Comparison of ENCODE assay signal across 8 mouse cellular contexts in genomic region chr5:106990639-106991299, GRCm38 (mm10). TPM values are rescaled to one million over a fixed set of nuclear protein-coding genes. Genes with fewer than 3 reads are reported as not detected.
DNase-seq lines count a peak whose midpoint lies in the region; ATAC-seq and TF ChIP-seq lines count a peak whose summit lies in the region.

No protein-coding gene starts in this region.

- dilution Hi-C loops in CH12.LX (cut with MboI; ENCODE audit: extremely low pct_ligation_motif_present, extremely low pct_unique_long_range_greater_than_20kb, low sequenced_read_pairs), result no loop called here

- H3K9ac ChIP-seq in CH12.LX (ENCODE audit: insufficient read depth, low read depth), result no peak overlapping the region
- H3K9ac ChIP-seq in embryonic facial prominence, embryonic 11.5 days (replicated peaks; ENCODE audit: low read length), result no peak overlapping the region
- no peak overlapping the region for H3K9ac ChIP-seq in heart, embryonic 16.5 days (ENCODE audit: low read length)
- H3K9ac ChIP-seq in liver, postnatal 0 days (replicated peaks), result no peak overlapping the region
- no peak overlapping the region for H3K9ac ChIP-seq in neural tube, embryonic 15.5 days (replicated peaks)

- DNase-seq in CH12.LX (ENCODE audit: extremely low read depth), result no peak
- peak; percentile 78 for DNase-seq in adrenal gland, adult 2 months
- DNase-seq in embryonic facial prominence, embryonic 11.5 days (ENCODE audit: low spot score), result peak; percentile 81
- peak; percentile 73 for DNase-seq in kidney, postnatal 14 days
- DNase-seq in liver, postnatal 0 days, result peak; percentile 65
- peak; percentile 58 for DNase-seq in thymus, postnatal 4 days

- H3K36me3 ChIP-seq in CH12.LX (replicated peaks in 1 of 2; ENCODE audit: control insufficient read depth in 1 of 2, insufficient read depth in 1 of 2, low read length in 1 of 2), result peaks cover 2 to 12% of the 10 kb centered on the region in 2 experiments
- H3K36me3 ChIP-seq in embryonic facial prominence, embryonic 11.5 days (replicated peaks; ENCODE audit: control insufficient read depth, insufficient read depth, low read depth, low read length), result no peaks in the 10 kb centered on the region
- no peaks in the 10 kb centered on the region for H3K36me3 ChIP-seq in heart, embryonic 16.5 days (ENCODE audit: control insufficient read depth, insufficient read depth)
- H3K36me3 ChIP-seq in liver, postnatal 0 days (replicated peaks; ENCODE audit: insufficient read depth, low read length), result no peaks in the 10 kb centered on the region
- no peaks in the 10 kb centered on the region for H3K36me3 ChIP-seq in neural tube, embryonic 15.5 days

- no peaks in the 10 kb centered on the region for H3K79me2 ChIP-seq in CH12.LX (replicated peaks; ENCODE audit: control insufficient read depth, extremely low read depth, insufficient read depth, poor library complexity, severe bottlenecking)

- ATAC-seq in embryonic facial prominence, embryonic 11.5 days (replicated peaks; ENCODE audit: insufficient number of reproducible peaks, low FRiP score, low TSS enrichment, low read depth), result peak; percentile 60; the same call in 1 of the 2 replicates
- ATAC-seq in heart, embryonic 16.5 days (replicated peaks; ENCODE audit: extremely low read depth, insufficient read depth, low FRiP score), result peak; percentile 38; the same call in 1 of the 2 replicates
- peak; percentile 53; the same call in 1 of the 2 replicates for ATAC-seq in liver, postnatal 0 days
- peak; percentile 70 for ATAC-seq in neural tube, embryonic 15.5 days (ENCODE audit: low FRiP score)

- peak in 1 of 2 experiments; percentile 85; a peak in 2 of 4 replicates for TF ChIP-seq CTCF in CH12.LX (conservative IDR thresholded peaks at IDR 0.05 in 1 of 2, IDR thresholded peaks at IDR 0.05 in 1 of 2; ENCODE audit: low read depth in 2 of 2, low read length in 2 of 2)
- TF ChIP-seq CTCF in liver, postnatal 0 days (IDR thresholded peaks at IDR 0.05; ENCODE audit: low read depth), result peak; percentile 83

- in situ Hi-C loops in CH12.LX (cut with MboI; ENCODE audit: low pct_ligation_motif_present, low pct_unique_long_range_greater_than_20kb, low sequenced_read_pairs), result loop anchor here (10.0 to 25.0 kb wide), 2 partner anchors 294 to 522 kb away; partner anchors contain the start of genes Gm42669 and Tgfbr3

- no peak overlapping the region for H3K4me3 ChIP-seq in CH12.LX (replicated peaks in 1 of 3; ENCODE audit: low read depth in 2 of 3, low read length in 2 of 3, poor library complexity in 1 of 3)
- no peak overlapping the region for H3K4me3 ChIP-seq in embryonic facial prominence, embryonic 11.5 days (ENCODE audit: low read depth, low read length)
- H3K4me3 ChIP-seq in heart, embryonic 16.5 days (ENCODE audit: low read length), result peak overlapping the region; percentile 31
- H3K4me3 ChIP-seq in liver, postnatal 0 days (ENCODE audit: low read depth, low read length), result no peak overlapping the region
- H3K4me3 ChIP-seq in neural tube, embryonic 15.5 days (replicated peaks), result no peak overlapping the region

- H3K4me1 ChIP-seq in CH12.LX (ENCODE audit: control insufficient read depth in 1 of 2, insufficient read depth in 2 of 2), result peaks cover 0 to 9% of the 10 kb centered on the region in 2 experiments; a peak in 2 of 4 replicates
- no peaks in the 10 kb centered on the region for H3K4me1 ChIP-seq in embryonic facial prominence, embryonic 11.5 days (ENCODE audit: control insufficient read depth, insufficient read depth, low read length)
- H3K4me1 ChIP-seq in heart, embryonic 16.5 days (ENCODE audit: control insufficient read depth, insufficient read depth, low read length), result peaks cover 17% of the 10 kb centered on the region
- H3K4me1 ChIP-seq in liver, postnatal 0 days (ENCODE audit: insufficient read depth), result peaks cover 10% of the 10 kb centered on the region; the same call in 1 of the 2 replicates
- peaks cover 6% of the 10 kb centered on the region; the same call in 1 of the 2 replicates for H3K4me1 ChIP-seq in neural tube, embryonic 15.5 days

- no peak for TF ChIP-seq EP300 in CH12.LX (IDR thresholded peaks at IDR 0.05; ENCODE audit: low read length)
- TF ChIP-seq EP300 in liver, postnatal 0 days (IDR thresholded peaks at IDR 0.05; ENCODE audit: low read depth), result no peak

- 36% methylated on average over 14 of the region's 14 CpGs for WGBS in embryonic facial prominence, embryonic 11.5 days
- 20% methylated on average over 14 of the region's 14 CpGs for WGBS in heart, embryonic 16.5 days
- 18% methylated on average over 14 of the region's 14 CpGs for WGBS in liver, postnatal 0 days (ENCODE audit: insufficient replicate concordance)
- WGBS in neural tube, embryonic 15.5 days, result 47% methylated on average over 14 of the region's 14 CpGs

- peak overlapping the region; percentile 32; the same call in 1 of the 2 replicates for H3K4me2 ChIP-seq in CH12.LX (ENCODE audit: insufficient read depth, low read depth, poor library complexity, severe bottlenecking)
- H3K4me2 ChIP-seq in embryonic facial prominence, embryonic 11.5 days (ENCODE audit: low read depth, low read length), result no peak overlapping the region
- H3K4me2 ChIP-seq in heart, embryonic 16.5 days (ENCODE audit: low read depth, low read length), result peak overlapping the region; percentile 53
- peak overlapping the region; percentile 39 for H3K4me2 ChIP-seq in liver, postnatal 0 days (ENCODE audit: low read depth, low read length)
- H3K4me2 ChIP-seq in neural tube, embryonic 15.5 days, result no peak overlapping the region

- no peaks in the 10 kb centered on the region for H3K27me3 ChIP-seq in CH12.LX (replicated peaks)
- no peaks in the 10 kb centered on the region for H3K27me3 ChIP-seq in embryonic facial prominence, embryonic 11.5 days (ENCODE audit: control insufficient read depth, insufficient read depth, low read length)
- no peaks in the 10 kb centered on the region for H3K27me3 ChIP-seq in heart, embryonic 16.5 days (ENCODE audit: control insufficient read depth, insufficient read depth, low read length)
- H3K27me3 ChIP-seq in liver, postnatal 0 days (ENCODE audit: insufficient read depth, low read length), result no peaks in the 10 kb centered on the region
- H3K27me3 ChIP-seq in neural tube, embryonic 15.5 days (replicated peaks), result peaks cover 2% of the 10 kb centered on the region; the same call in 1 of the 2 replicates

- H3K9me3 ChIP-seq in CH12.LX (replicated peaks; ENCODE audit: low read length), result no peaks in the 10 kb centered on the region
- H3K9me3 ChIP-seq in embryonic facial prominence, embryonic 11.5 days (replicated peaks; ENCODE audit: control insufficient read depth, low read length), result no peaks in the 10 kb centered on the region
- no peaks in the 10 kb centered on the region for H3K9me3 ChIP-seq in heart, embryonic 16.5 days (replicated peaks; ENCODE audit: control insufficient read depth, low read length)
- no peaks in the 10 kb centered on the region for H3K9me3 ChIP-seq in liver, postnatal 0 days (ENCODE audit: low read length)
- no peaks in the 10 kb centered on the region for H3K9me3 ChIP-seq in neural tube, embryonic 15.5 days (replicated peaks)

- no peak overlapping the region for H3K27ac ChIP-seq in CH12.LX (ENCODE audit: insufficient read depth, low read depth)
- H3K27ac ChIP-seq in embryonic facial prominence, embryonic 11.5 days (replicated peaks; ENCODE audit: low read depth, low read length), result no peak overlapping the region
- H3K27ac ChIP-seq in heart, embryonic 16.5 days (ENCODE audit: low read length), result no peak overlapping the region
- peak overlapping the region; percentile 48 for H3K27ac ChIP-seq in liver, postnatal 0 days (ENCODE audit: low read depth)
- no peak overlapping the region for H3K27ac ChIP-seq in neural tube, embryonic 15.5 days (replicated peaks)

- TF ChIP-seq RAD21 in CH12.LX (IDR thresholded peaks at IDR 0.05; ENCODE audit: low read depth, low read length), result peak; percentile 89

- no peak for TF ChIP-seq POLR2A in CH12.LX (IDR thresholded peaks at IDR 0.05; ENCODE audit: low read depth, low read length)

TF ChIP-seq in CH12.LX, 34 proteins besides CTCF, POLR2A, EP300 and RAD21:
- no peak for TF ChIP-seq MAX (IDR thresholded peaks at IDR 0.05; ENCODE audit: low read length)
- peak; percentile 91 for TF ChIP-seq SMC3 (IDR thresholded peaks at IDR 0.05; ENCODE audit: low read depth, low read length)
- TF ChIP-seq ZC3H11A (IDR thresholded peaks at IDR 0.05; ENCODE audit: low read depth, low read length), result peak; percentile 55; the same call in 1 of the 2 replicates

RNA-seq across cellular contexts. Expression of gene Cdc7, which starts 26.6 kb away (rescaled TPM):
- total RNA-seq in CH12.LX (2012; rRNA removed), result 25.4 and 25.7 TPM in 2 replicates
- total RNA-seq in CH12.LX (2014; rRNA removed), result 42.6 and 46.5 TPM in 2 replicates
- 27.4 and 27.8 TPM in 2 replicates for polyA plus RNA-seq in CH12.LX (2012; ENCODE audit: insufficient read length, low read depth)
- 1 to 10 TPM; 2.3 to 2.9 TPM for total RNA-seq in adrenal gland, adult 2 months (2021)
- polyA plus RNA-seq in adrenal gland, adult 2 months (2012; rRNA removed), result 2.6 and 3.3 TPM in 2 replicates
- 69.0 and 70.4 TPM in 2 replicates for polyA plus RNA-seq in embryonic facial prominence, embryonic 11.5 days (2014; fragmentation: Nextera tagmentation; extraction: Ambion mirVana)
- polyA plus RNA-seq in heart, embryonic 16.5 days (2015; fragmentation: Nextera tagmentation; extraction: Ambion mirVana), result 24.1 and 29.2 TPM in 2 replicates
- polyA plus RNA-seq in liver, postnatal 0 days (2015; fragmentation: Nextera tagmentation; extraction: Ambion mirVana), result 4.9 and 6.2 TPM in 2 replicates
- polyA plus RNA-seq in neural tube, embryonic 15.5 days (2015; fragmentation: Nextera tagmentation; extraction: Ambion mirVana), result 47.4 and 47.5 TPM in 2 replicates

Comparison
In these comparisons a context has a peak if more than half of its experiments do, and no peak if none do; other contexts are left out.
1. H3K4me2 ChIP-seq: peak in CH12.LX (single experiment), heart, embryonic 16.5 days (single experiment) and liver, postnatal 0 days (single experiment); none in embryonic facial prominence, embryonic 11.5 days (single experiment) and neural tube, embryonic 15.5 days (single experiment).
2. Peak in every context shown above with its lines, with median percentiles within 50 percentile points of each other: ATAC-seq.